Mouse (Mus musculus): ENCODE results near the gene Nlrc4. TPM values are rescaled to one million over a fixed set of nuclear protein-coding genes. Genes with fewer than 3 reads are reported as not detected.

The Nlrc4 gene
- total RNA-seq, 4 experiments from 2014 or later, result 0.28 to 0.33 (median 0.31) TPM

GRCm38 (mm10) chr17:74431481-74431880 is 27.5 kb downstream of the Nlrc4 start:
- no peak for DNase-seq (ENCODE audit: low spot score in 2 of 2)

- no peak for DNase-seq (ENCODE audit: low spot score in 2 of 2)
Measured at GRCm38 (mm10) chr17:74430074-74430473, 28.9 kb downstream of the Nlrc4 start.

- no peak for DNase-seq (ENCODE audit: low spot score in 2 of 2)
Measured at GRCm38 (mm10) chr17:74424401-74425005, 34.4 kb downstream of the Nlrc4 start.

- no peak for DNase-seq (ENCODE audit: low spot score in 2 of 2)
Measured at GRCm38 (mm10) chr17:74420656-74421055, 38.3 kb downstream of the Nlrc4 start.

GRCm38 (mm10) chr17:74418171-74418570 is 40.8 kb downstream of the Nlrc4 start:
- no peak for DNase-seq (ENCODE audit: low spot score in 2 of 2)

- no peak for DNase-seq (ENCODE audit: low spot score in 2 of 2)
Measured at GRCm38 (mm10) chr17:74416841-74417360, 42.0 kb downstream of the Nlrc4 start.

- no peak for DNase-seq (ENCODE audit: low spot score in 2 of 2)
Measured at GRCm38 (mm10) chr17:74414671-74415070, 44.3 kb downstream of the Nlrc4 start.

- no peak for DNase-seq (ENCODE audit: low spot score in 2 of 2)
Measured at GRCm38 (mm10) chr17:74413324-74413723, 45.6 kb downstream of the Nlrc4 start.

- DNase-seq (ENCODE audit: low spot score in 2 of 2), result no peak
Measured at GRCm38 (mm10) chr17:74409722-74410121, 49.2 kb downstream of the Nlrc4 start.

GRCm38 (mm10) chr17:74406487-74406886 is 52.5 kb downstream of the Nlrc4 start:
- no peak for DNase-seq (ENCODE audit: low spot score in 2 of 2)

- DNase-seq (ENCODE audit: low spot score in 2 of 2), result no peak
Measured at GRCm38 (mm10) chr17:74402486-74403222, 56.3 kb downstream of the Nlrc4 start.

- no peak for DNase-seq (ENCODE audit: low spot score in 2 of 2)
Measured at GRCm38 (mm10) chr17:74397173-74397572, 61.8 kb downstream of the Nlrc4 start.

GRCm38 (mm10) chr17:74396766-74397165 is 62.2 kb downstream of the Nlrc4 start:
- no peak for DNase-seq (ENCODE audit: low spot score in 2 of 2)

- DNase-seq (ENCODE audit: low spot score in 2 of 2), result peak; percentile 88 to 97
Measured at GRCm38 (mm10) chr17:74395383-74396065, 63.4 kb downstream of the Nlrc4 start, which contains the start of gene Slc30a6. Slc30a6 (plus strand) TSS chr17:74395608.

GRCm38 (mm10) chr17:74394855-74395254 is 64.1 kb downstream of the Nlrc4 start:
- DNase-seq (ENCODE audit: low spot score in 2 of 2), result no peak

GRCm38 (mm10) chr17:74394381-74394780 is 64.6 kb downstream of the Nlrc4 start:
- no peak for DNase-seq (ENCODE audit: low spot score in 2 of 2)

- DNase-seq (ENCODE audit: low spot score in 2 of 2), result no peak
Measured at GRCm38 (mm10) chr17:74389847-74390246, 69.1 kb downstream of the Nlrc4 start.

- DNase-seq (ENCODE audit: low spot score in 2 of 2), result no peak
Measured at GRCm38 (mm10) chr17:74386657-74387056, 72.3 kb downstream of the Nlrc4 start.

GRCm38 (mm10) chr17:74376916-74377315 is 82.0 kb downstream of the Nlrc4 start:
- DNase-seq (ENCODE audit: low spot score in 2 of 2), result no peak
